Mouse (Mus musculus): Measurements from ENCODE around the gene Lta.

DNA sequence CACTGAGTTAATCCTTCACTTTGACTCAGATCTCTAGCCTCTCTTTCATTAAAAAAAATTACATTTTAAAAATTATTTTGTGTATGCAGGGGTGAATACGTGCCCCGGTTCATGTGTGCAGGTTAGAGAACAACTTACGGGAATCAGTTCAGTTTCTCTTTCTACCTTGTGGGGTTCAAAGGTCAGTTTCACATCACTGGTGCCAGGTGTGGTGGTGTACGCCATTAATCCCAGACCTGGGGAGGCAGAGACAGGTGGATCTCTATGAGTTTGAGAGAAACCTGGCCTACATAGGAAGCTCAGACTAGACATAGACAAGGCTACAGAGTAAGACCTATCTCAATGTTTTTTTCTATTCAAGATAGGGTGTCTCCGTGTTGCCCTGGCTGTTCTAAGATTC lies 7.9 kb upstream of the Lta start:
- no peak for TF ChIP-seq CTCF (IDR thresholded peaks at IDR 0.05; ENCODE audit: insufficient read depth, low read length)
- TF ChIP-seq POLR2A (IDR thresholded peaks at IDR 0.05; ENCODE audit: borderline replicate concordance, extremely low read depth, low read depth, low read length) = no peak

All from lung, adult 2 months (tissue).